Mouse (Mus musculus): Measurements from ENCODE around the gene Akap2. TPM values are rescaled to one million over a fixed set of nuclear protein-coding genes. Genes with fewer than 3 reads are reported as not detected.
A peak's percentile ranks its signal among the peaks of the same experiment; 100 is the strongest.

Gene Akap2
- polyA plus RNA-seq, 1 experiment from 2014 or later = 12.3 TPM

DNA sequence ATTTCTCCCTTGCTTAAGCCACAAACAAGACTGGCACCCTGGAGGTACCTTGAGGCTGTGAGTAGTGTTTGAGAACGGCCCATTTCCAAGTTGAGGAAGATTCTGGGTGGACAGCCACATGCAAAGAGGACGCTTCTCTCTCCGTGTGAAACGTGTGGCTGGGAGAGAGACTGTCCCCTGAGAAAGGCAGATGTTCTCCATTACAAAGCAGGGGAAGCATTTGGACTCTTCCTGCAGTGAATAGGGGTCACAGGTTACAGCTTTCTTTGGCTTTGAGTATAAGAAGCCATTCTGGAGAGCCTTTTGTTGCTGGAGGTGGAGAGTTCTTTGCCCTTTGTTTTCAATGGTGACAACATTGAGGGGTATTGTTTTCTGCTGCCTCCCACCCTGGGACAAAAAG, 48.3 kb downstream of the Akap2 start:
- Histone ChIP-seq H3K9me3 (no peaks in the 10 kb centered on the region), H3K36me3 (no peaks in the 10 kb centered on the region), H3K4me3 (replicated peaks) (no peak overlapping the region), H3K27ac (no peak overlapping the region), H3K4me2 (replicated peaks) (no peak overlapping the region), H3K27me3 (no peaks in the 10 kb centered on the region), H3K4me1 (replicated peaks) (peaks cover 4% of the 10 kb centered on the region), H3K9ac (replicated peaks) (no peak overlapping the region)
- no peak for ATAC-seq
- 2% methylated on average over 4 of the region's 4 CpGs for WGBS

DNA sequence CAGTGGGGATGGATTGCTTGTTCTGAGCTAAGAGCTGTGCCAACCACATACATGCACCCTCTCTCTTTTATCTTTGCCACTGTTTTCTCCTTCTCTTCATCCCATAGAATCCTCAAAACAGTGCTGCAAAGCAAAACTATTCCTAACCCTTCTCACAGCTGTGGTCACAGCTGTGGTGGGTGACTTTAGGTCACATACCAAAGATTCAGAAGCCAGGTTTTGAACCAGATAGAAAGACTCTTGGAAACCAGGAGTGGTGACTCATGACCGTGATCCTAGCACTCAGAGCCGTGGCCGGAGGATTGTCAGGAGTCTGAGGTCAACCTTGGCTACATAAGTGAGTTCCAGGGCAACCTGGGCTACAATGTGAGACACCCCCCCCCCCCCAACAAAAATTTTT, 51.5 kb downstream of the Akap2 start:
- H3K4me2 ChIP-seq (replicated peaks) = no peak overlapping the region
- H3K4me3 ChIP-seq (replicated peaks) = no peak overlapping the region
- no peak overlapping the region for H3K27ac ChIP-seq
- peaks cover 4% of the 10 kb centered on the region for H3K4me1 ChIP-seq (replicated peaks)
- no peaks in the 10 kb centered on the region for H3K9me3 ChIP-seq
- no peaks in the 10 kb centered on the region for H3K27me3 ChIP-seq
- H3K36me3 ChIP-seq = no peaks in the 10 kb centered on the region
- 76% methylated on average over 3 of the region's 3 CpGs for WGBS
- ATAC-seq = no peak
- H3K9ac ChIP-seq (replicated peaks) = no peak overlapping the region

DNA sequence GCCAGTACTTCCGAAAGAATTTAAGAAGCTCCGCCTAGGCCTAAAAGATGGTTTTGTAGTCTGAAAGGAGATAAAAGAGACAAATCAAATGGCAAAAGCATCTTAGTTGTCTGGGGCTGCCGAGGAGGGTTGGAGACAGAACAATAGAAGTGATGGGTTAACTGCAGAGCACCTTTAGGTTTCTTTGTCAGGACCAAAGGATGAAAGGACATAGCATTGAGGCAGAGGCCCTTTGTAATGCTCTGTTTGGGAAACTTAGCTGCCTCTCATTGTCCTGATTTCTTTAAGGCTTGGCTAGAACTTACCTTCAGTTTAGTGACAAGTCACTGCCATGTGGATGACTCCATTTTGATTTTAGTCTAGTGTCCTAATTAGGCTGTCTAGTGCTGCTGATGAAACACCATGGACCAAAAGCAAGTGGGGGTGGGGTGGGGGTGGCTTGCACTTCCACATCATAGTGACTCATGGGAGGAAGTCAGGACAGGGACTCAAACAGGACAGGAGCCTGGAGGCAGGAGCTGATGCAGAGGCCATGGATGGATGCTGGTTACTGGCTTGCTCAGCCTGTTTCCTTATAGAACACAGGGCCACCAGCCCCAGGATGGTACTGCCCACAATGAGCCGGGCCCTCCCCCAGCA, 52.8 kb downstream of the Akap2 start:
- H3K9me3 ChIP-seq = no peaks in the 10 kb centered on the region
- H3K4me2 ChIP-seq (replicated peaks) = no peak overlapping the region
- WGBS = 37% methylated on average over 4 of the region's 4 CpGs
- H3K4me3 ChIP-seq (replicated peaks) = no peak overlapping the region
- H3K4me1 ChIP-seq (replicated peaks) = peaks cover 4% of the 10 kb centered on the region
- no peak for ATAC-seq
- no peaks in the 10 kb centered on the region for H3K36me3 ChIP-seq
- H3K9ac ChIP-seq (replicated peaks) = no peak overlapping the region
- no peak overlapping the region for H3K27ac ChIP-seq
- no peaks in the 10 kb centered on the region for H3K27me3 ChIP-seq

DNA sequence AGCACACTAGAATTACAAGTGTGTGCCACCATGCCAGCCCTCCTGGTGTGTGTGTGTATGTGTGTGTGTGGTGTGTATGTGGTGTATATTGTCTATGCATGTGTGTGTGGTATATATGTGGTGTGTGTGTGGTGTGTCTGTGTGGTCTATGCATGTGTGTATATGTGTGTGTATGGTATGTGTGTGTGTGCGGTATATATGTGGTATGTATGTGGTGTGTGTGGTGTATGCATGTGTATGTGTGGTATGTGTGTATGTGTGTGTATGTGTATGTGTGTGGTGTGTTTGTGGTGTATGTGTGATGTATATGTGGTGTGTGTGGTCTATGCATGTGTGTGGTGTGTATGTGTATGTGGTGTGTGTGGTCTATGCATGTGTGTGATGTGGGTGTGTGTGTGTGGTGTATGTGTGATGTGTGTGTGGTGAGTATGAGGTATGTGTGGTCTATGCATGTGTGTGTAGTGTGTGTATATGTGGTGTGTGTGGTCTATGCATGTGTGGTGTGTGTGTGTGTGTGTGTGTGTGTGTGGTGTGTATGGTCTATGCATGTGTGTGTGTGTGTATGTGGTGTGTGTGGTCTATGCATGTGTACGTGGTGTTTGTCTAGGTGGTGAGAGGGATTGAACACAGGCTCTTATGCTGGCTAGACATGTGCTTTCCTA, 54.2 kb downstream of the Akap2 start:
- Histone ChIP-seq H3K27ac (no peak overlapping the region), H3K27me3 (no peaks in the 10 kb centered on the region), H3K4me3 (replicated peaks) (no peak overlapping the region), H3K9me3 (no peaks in the 10 kb centered on the region), H3K9ac (replicated peaks) (no peak overlapping the region), H3K4me1 (replicated peaks) (no peaks in the 10 kb centered on the region), H3K4me2 (replicated peaks) (no peak overlapping the region), H3K36me3 (no peaks in the 10 kb centered on the region)
- WGBS = 89% methylated on average over 2 of the region's 2 CpGs
- ATAC-seq = no peak

DNA sequence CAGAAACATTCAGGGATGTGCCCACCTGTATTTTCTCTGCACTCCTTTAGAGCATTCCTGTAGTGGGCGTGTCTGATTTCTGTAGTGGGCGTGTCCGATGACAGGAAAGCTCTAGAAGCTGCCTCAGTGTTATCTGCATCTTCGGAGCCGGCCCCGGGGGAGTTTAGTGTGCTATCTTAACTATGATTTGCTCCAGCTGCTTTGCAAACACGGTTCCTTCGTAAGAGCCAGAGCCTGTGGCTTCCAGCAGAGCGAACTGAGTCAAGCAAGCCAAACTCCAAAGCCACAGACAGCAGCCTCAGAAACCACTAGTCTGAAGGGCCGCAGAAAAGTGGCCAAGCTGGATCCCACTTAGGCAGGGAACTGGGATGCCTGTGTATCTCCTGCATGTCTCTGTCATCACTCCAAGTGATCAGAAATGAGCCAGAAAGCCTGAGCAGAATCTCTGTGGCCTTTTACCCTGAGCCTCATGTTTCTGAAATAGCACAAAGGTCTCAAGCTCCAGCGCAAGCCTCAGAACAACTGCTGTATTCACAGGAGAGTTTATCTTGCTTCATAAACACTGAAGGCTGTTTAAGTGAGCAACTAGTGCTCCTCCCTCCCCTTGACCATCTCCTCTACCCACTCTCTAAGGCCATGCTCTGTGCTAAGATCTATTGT, 55.5 kb downstream of the Akap2 start:
- Histone ChIP-seq H3K27ac (no peak overlapping the region), H3K9ac (replicated peaks) (no peak overlapping the region), H3K36me3 (no peaks in the 10 kb centered on the region), H3K27me3 (no peaks in the 10 kb centered on the region), H3K9me3 (no peaks in the 10 kb centered on the region), H3K4me3 (replicated peaks) (no peak overlapping the region), H3K4me1 (replicated peaks) (no peaks in the 10 kb centered on the region), H3K4me2 (replicated peaks) (no peak overlapping the region)
- WGBS = 64% methylated on average over 11 of the region's 11 CpGs
- ATAC-seq = no peak

DNA sequence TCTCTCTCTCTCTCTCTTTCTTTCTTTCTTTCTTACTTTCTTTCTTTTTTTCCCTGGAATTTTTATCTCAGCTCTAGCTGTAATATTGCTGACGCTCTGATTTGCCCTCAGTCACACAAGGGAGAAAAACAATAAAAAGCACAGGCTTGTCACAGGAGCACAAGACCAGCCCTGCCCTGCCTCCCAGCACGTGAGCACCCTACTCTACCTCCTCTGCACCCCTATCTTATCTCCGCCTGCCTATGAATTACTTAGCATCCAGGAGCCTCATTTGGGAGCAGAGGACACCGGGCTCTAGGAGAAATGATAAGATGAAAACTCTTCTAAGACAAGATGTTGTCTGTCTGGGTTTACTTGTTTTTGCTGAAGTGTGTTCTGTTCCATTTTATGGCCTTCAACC, 57.1 kb downstream of the Akap2 start:
- no peak overlapping the region for H3K9ac ChIP-seq (replicated peaks)
- no peak overlapping the region for H3K4me3 ChIP-seq (replicated peaks)
- no peak for ATAC-seq
- no peak overlapping the region for H3K4me2 ChIP-seq (replicated peaks)
- H3K27ac ChIP-seq = no peak overlapping the region
- WGBS = 70% methylated on average over 4 of the region's 4 CpGs
- H3K36me3 ChIP-seq = no peaks in the 10 kb centered on the region
- H3K4me1 ChIP-seq (replicated peaks) = no peaks in the 10 kb centered on the region
- no peaks in the 10 kb centered on the region for H3K27me3 ChIP-seq
- no peaks in the 10 kb centered on the region for H3K9me3 ChIP-seq

DNA sequence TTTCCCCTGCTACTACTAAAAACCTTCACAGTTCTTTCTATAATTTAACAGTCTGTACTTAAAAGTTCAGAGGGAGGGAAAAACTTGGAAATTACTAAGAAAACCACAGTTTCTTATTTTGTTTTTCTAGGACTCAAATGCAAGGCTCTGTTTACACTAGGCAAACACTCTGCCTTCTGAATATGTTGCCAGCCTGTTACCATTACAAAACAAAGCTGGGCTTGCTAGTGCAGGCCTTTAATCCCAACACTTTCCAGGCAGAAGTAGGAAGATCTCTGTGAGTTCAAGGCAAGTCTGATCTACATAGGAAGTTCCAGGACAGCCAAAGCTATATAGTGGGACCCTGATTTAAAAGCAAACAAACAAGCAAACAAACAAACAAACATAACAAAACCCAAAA, 58.1 kb downstream of the Akap2 start:
- ATAC-seq = no peak
- peaks cover 2% of the 10 kb centered on the region; the same call in 1 of the 2 replicates for H3K4me1 ChIP-seq (replicated peaks)
- H3K36me3 ChIP-seq = no peaks in the 10 kb centered on the region
- H3K4me3 ChIP-seq (replicated peaks) = no peak overlapping the region
- H3K27ac ChIP-seq = no peak overlapping the region
- no peak overlapping the region for H3K4me2 ChIP-seq (replicated peaks)
- H3K9me3 ChIP-seq = no peaks in the 10 kb centered on the region
- no peak overlapping the region for H3K9ac ChIP-seq (replicated peaks)
- no peaks in the 10 kb centered on the region for H3K27me3 ChIP-seq

DNA sequence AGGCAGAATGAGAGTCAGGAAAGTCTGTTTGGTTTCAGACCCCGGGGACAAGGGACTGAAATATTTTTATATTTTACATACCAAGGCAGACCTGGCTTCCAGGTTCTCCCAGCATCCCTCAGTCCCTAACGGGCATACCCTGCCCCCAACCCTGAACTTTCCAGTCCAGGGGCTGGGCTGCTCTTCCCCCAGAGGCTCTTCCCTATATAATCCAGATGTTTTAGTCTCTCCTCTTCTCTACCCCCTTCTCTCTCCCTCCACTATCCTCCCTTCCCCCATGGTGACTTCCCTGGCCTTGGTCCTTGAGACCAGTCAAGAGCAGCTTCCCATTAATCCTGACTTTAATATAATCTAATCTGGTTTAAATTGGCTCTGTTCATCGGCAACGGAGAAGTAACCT, 62.9 kb downstream of the Akap2 start:
- H3K27me3 ChIP-seq = peaks cover 13% of the 10 kb centered on the region
- 21% methylated on average over 4 of the region's 4 CpGs for WGBS
- no peak overlapping the region for H3K9ac ChIP-seq (replicated peaks)
- no peak overlapping the region for H3K4me3 ChIP-seq (replicated peaks)
- H3K4me2 ChIP-seq (replicated peaks) = no peak overlapping the region
- H3K36me3 ChIP-seq = no peaks in the 10 kb centered on the region
- peaks cover 38% of the 10 kb centered on the region for H3K4me1 ChIP-seq (replicated peaks)
- no peaks in the 10 kb centered on the region for H3K9me3 ChIP-seq
- 0 out of 2 replicates have a peak overlapping the region, but pooled peaks have one; percentile 67 for H3K27ac ChIP-seq
- no peak for ATAC-seq

DNA sequence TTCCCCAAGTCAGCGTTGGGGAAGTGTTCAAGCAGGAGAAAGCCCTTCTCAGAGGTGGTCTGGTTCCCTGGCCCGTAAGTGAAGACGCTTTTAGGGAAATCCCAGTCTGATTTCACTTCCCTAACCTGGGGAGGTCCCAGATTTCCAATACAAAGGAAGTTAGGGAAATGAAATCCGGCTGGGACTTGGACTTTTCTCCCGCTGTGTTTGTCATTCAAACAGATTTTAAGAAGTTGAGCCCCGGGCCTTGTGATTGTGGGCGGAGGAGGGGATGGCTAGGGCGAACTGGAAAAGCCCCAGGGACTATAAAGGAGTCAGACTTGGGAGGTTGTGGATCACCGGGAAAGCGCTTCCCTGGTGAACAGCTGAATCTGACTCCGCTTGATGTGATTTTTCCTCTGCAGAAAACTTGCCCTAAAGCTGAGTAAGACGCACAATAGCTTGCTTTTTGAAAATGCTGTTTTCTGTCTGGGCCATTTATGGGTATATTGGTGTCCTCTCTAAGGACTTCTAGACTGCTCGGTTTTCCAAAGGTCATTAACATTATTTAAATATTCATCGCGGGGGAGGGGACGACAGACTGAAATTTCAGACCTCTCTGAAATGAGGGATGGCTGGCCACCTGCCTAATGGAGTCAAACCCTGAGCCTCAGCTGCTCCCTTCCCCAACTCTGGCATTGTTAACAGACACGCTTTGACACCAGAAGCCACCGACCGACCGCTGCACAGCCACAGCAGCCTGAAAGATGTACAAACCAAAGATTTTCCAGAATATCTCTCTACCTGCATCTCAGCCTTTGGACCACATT, 63.6 kb downstream of the Akap2 start:
- Histone ChIP-seq H3K4me1 (replicated peaks) (peaks cover 38% of the 10 kb centered on the region), H3K9me3 (no peaks in the 10 kb centered on the region), H3K4me2 (replicated peaks) (peak overlapping the region; percentile 22), H3K9ac (replicated peaks) (no peak overlapping the region), H3K27ac (peak overlapping the region; percentile 67), H3K27me3 (peaks cover 13% of the 10 kb centered on the region), H3K36me3 (no peaks in the 10 kb centered on the region), H3K4me3 (replicated peaks) (peak overlapping the region; percentile 12; the same call in 1 of the 2 replicates)
- peak; percentile 69 for ATAC-seq
- 2% methylated on average over 20 of the region's 20 CpGs for WGBS

DNA sequence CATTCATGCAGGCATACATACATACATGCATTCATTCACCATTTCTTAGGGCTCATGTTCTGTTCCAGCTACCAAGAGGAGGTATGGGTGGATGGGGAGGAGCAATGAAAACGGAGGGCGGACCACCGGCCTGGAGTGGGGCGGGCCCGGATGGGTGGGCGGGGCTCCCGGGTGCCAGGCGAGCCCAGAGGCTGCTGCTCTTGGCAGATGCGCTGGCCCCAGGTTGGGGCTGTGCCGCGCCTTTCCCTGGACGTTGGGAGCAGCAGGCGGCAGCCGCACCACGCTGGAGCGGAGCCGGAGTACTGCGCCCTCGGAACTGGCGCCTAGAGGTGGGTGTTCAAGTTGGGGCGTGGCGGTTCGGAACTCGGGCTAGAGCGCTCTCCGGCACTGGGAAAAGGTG, 64.5 kb downstream of the Akap2 start:
- H3K36me3 ChIP-seq = no peaks in the 10 kb centered on the region
- H3K27ac ChIP-seq = no peak overlapping the region; the same call in 1 of the 2 replicates
- under 1% methylated on average over 21 of the region's 26 CpGs for WGBS
- peaks cover 13% of the 10 kb centered on the region for H3K27me3 ChIP-seq
- peak overlapping the region; percentile 64 for H3K9ac ChIP-seq (replicated peaks)
- H3K4me2 ChIP-seq (replicated peaks) = peak overlapping the region; percentile 76
- H3K4me1 ChIP-seq (replicated peaks) = peaks cover 38% of the 10 kb centered on the region
- ATAC-seq = peak; percentile 91
- H3K4me3 ChIP-seq (replicated peaks) = peak overlapping the region; percentile 48
- no peaks in the 10 kb centered on the region for H3K9me3 ChIP-seq

DNA sequence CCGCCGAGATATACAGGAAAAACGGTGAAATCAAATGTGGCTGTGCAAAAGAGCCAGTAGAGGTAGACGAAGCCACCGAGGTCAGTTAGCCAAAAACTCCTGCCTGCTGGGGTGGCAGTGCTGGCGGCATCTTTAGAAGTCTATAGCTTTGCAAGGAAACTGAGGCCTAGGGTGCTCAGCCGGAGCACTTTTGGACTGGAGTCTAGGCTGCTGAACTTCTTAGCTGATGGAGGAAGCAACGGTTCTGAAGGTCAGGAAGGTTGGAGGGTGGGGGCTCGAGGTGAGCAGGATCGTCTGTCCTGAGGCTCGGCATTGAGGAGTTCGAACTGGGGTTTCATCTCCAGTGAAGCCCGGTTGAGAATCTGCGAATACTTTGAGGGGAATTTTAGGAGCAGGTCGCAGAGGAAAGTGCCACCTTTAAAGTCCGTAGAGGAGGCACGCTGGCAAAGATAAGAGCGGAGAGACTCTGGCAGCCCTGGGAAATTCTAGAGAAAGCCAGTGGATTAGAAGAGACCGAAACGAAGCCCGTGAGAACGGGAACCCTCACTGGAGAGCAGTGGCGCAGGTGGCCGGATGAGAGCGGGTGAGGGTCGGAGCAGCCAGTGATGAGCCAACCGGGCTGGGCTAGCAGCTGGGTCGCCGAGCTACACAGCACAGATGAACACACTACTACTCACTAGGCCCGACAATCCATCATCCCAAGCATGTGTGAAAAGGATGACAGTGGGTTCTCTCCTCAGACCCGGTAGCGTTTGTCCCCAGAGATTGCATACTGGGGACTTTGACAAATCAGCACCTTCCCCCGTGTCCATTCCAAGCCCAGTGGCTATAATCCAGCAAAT, 65.3 kb downstream of the Akap2 start:
- Histone ChIP-seq H3K27me3 (peaks cover 13% of the 10 kb centered on the region), H3K9ac (replicated peaks) (peak overlapping the region; percentile 64), H3K4me1 (replicated peaks) (peaks cover 38% of the 10 kb centered on the region), H3K27ac (no peak overlapping the region), H3K4me2 (replicated peaks) (peak overlapping the region; percentile 76), H3K36me3 (no peaks in the 10 kb centered on the region), H3K4me3 (replicated peaks) (peak overlapping the region; percentile 48), H3K9me3 (no peaks in the 10 kb centered on the region)
- WGBS = 1% methylated on average over 33 of the region's 33 CpGs
- peak; percentile 69 for ATAC-seq
